Mouse (Mus musculus): ENCODE results near the gene Golph3l.
"Not testable (repeated sequence)": the region's sequence is repeated elsewhere in the genome, so short reads cannot be mapped to it uniquely, and the experiment has no call there.

Golph3l gene

GRCm38 (mm10) chr3:95624628-95625503 is 36.1 kb downstream of the Golph3l start, which contains the start of gene Ensa:
Gene Ensa (plus strand): TSS chr3:95624993.
- peak; percentile 99 for DNase-seq

DNA sequence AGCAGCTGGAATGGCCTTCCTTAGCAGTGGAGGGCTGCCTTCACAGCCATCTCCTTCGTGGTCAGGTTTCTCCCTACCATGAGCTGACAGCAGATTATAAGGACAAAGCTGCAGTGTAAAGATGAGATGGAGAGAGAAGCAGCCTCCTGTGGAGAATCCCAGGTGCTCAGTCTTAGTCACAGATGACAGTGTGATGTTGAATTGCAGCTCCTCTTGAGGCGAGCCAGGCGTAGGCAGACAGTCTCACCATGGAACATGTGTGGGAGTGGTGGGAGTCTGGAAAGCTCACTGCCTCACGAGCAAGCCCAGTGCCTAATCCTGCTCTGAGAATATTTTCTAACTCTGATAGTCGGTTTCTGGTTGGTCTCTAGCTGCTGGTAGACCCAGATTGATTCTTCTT is 39.0 kb downstream of the Golph3l start:
- DNase-seq, result peak; percentile 36

DNA sequence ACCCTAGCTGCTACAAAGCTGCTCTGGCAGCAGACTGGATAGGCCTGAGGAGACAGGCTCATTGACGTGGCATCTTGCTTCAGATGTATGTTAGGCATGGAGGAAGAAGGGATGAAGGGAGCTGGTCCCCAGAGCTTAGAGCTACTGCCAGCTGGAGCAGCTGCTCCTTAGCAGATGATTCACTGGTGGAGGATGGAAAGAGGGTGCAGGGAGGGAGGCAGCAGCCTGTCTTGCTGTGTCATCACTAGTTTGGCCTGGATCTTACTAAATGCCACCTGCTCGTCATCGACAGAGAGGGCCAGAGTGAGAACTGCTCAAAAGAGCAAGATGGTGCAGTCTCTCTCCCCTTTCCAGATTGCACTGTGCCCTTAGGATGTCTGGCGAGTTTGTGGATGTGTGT is 41.0 kb downstream of the Golph3l start:
- DNase-seq, result peak; percentile 67

DNA sequence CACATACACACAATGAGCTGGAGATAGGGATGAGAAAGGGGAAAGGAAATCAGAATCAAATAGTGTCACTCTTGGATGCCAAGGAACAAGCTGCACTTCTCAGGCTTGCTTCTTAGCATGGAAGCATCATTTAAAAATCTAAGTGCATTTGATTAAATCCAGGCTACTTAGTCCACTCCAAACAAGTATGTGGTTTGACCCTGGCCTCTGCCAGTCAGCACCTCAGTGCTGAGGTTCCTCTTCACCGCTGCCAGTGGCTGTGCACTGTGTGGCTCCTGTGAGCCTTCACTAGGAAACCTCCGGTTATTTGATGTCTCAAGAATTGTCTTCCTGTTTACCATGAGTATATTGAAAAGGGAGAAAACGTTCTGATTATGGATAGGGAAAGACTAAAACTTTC is 42.1 kb downstream of the Golph3l start:
- DNase-seq, result no peak

- no peak for DNase-seq
These were observed 42.6 kb downstream of the Golph3l start for GRCm38 (mm10) chr3:95631304-95631703.

DNA sequence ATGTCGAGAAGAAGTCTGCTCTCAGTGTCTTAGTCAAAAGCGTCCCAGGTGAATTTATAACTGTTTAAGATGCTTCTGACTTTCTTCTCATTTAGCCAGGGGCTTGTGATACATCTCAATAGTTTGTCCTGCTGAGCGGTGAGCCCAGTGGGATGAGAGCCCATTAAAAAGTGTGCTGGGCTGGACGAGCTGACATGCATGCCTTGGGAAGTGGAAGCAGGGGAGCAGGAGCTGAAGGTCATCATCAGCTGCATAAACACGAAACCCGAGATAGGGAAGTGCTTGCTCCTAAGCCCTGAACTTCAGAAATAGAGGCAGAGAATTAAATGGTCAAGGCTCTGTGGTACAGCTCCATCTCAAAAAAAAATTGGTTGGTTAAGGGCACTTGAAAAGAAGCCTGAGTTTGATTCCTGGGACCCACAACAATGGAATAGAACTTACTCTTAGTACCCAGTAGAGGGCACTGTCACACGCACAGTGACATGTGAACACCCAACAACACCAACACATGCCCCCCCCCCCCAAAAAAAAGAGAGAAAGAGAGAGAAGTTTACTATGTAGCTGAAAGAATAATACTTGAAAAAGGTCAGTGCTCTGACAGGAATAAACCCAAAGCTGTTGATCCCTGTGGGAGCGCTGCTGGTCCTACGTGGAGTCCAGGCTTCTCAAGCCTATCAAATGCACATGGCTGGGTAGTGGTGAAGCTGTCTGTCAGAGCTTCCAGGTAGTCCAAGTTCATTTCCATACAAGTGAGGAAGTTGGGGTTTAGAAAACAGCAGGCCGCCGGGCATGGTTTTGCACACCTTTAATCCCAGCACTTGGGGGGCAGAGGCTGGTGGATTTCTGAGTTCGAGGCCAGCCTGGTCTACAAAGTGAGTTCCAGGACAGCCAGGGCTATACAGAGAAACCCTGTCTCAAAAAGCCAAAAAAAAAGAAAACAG is 44.2 kb downstream of the Golph3l start:
- no peak for DNase-seq

GRCm38 (mm10) chr3:95635636-95636035 is 46.9 kb downstream of the Golph3l start:
- no peak for DNase-seq

DNA sequence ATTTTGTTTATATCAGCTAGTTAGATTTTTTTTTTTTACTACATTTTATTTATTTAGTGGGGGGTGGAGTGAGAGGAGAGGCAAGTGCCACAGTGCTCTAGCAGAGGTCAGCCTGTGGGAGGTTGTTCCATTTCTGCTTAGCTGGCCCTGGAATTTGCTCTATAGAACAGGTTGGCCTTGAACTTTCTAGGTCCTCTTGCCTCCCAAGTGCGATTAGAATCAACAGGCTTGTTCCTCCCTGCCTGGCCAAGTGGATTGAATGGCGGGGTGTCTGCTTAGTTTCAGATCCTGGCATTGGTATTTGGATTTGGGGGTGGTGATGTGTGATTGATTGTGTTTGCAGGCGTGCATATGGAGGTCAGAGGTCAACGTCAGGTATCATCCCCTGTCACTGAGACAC is 47.3 kb downstream of the Golph3l start:
- DNase-seq, result no peak

DNA sequence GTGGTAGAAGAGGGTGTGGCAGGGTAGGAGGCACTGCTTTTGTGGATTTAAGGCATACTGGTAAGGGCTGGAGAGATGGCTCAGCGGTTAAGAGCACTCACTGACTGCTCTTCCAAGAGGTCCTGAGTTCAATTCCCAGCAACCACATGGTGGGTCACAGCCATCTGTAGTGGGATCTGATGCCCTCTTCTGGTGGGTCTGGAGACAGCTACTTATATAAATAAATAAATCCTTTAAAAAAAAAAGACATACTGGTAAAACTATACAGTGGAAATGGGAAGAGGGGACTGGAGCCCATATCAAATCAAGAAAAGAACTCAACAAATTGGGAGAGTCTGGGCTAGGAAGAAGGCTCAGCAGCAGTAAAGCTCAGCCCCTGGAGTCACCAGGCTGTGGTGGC is 51.0 kb downstream of the Golph3l start:
- no peak for DNase-seq

GRCm38 (mm10) chr3:95643097-95643496 is 54.4 kb downstream of the Golph3l start:
- no peak for DNase-seq

GRCm38 (mm10) chr3:95645313-95646235 is 56.8 kb downstream of the Golph3l start:
- no peak for DNase-seq

DNA sequence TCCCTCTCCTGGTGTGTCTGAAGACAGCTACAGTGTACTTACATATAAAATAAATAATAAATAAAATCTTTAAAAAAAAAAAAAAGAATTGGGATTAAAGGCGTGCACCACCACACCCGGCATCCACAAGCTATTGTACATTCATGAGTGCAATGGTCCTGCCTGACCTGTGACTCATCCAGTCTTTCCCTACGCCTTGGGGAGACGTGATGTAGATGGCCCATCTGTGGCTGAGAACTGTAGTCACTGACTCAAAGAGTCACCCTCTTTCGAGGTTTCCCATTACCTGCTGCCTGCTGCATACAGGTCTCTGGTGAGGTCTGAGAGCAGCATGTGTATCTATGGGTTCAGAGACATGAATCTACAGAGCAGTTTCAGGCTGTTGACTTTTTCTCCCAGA is 59.3 kb downstream of the Golph3l start:
- no peak for DNase-seq

DNA sequence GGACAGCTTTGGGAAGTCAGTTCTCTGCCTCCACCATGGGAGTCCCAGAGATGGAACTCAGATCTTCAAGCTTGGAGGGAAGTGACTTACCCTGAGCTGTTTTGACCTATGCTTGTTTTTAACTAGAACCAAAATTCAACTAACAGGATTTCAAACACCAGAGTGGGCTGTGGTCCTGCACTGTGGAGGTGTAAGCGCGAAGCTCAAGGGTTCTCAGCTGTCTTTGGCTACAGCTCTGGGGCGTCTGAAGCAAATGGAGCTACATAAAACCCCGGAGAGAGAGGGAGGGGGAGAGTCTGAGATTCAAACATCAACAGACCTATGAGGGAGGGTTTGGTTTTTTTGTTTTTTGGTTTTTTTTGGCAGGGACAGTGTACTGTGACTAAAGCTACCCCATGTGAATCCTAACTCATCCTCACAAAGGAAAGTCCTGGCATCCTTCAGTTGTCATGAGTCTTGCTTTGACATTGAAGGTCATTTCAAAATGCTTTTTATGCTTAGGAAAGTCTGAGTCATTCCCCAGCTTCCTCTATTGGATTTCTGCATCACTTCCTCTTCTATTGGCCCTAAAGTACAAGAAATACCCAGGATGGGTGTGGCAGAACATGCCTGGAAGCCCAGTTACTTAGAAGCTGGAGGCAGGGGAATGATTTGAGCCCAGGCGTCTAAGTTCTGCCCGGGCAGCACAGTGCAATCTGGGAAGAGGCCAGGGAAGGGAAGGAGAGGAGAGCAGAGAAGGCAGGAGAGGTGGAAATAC is 61.7 kb downstream of the Golph3l start:
- no peak for DNase-seq

DNA sequence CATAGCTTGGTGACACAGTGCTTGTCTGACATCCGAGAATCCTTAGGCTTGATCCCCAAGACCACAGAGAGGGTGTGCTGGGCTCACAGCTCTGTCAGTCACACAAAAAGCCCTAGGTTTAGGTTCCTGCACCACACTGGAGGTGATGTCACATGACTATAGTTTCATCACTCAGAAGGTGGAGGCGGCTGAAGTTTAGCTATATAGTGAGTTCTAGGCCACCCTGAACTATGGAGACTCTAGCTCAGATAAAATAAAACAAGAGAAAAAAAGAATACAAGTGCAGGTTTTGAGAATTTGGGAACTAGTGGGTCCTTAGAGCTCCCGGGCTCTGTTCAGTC is 62.3 kb downstream of the Golph3l start:
- no peak for DNase-seq

- no peak for DNase-seq
These were observed 62.9 kb downstream of the Golph3l start for GRCm38 (mm10) chr3:95651391-95652203.

DNA sequence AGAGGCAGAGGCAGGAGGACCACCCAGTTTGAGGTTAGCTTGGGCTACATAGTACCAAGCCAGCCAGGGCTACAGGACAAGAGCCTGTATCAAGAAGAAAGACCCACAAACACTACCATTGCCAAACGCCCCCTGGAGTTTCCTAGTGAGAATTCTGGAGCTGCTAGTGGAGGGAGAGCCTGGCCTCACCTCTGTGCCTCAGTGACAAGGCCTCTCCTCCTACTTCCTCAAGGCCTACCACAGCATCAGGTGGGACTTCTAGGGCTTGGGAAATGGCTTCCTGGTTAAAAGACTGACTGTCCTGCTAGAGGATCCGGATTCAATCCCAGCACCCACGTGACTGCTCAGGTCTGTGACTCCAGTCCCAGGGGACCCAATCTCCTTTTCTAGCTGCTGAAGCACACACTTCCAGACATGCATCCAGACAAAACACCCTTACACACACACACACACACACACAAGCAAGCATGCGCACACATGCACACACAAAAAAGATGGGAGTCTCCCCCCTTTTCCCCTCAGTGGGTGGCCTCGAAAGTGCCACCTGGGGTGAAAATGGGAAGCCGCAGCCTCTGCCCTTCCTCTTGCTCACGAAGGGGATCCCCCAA is 63.6 kb downstream of the Golph3l start:
- DNase-seq, result no peak

DNA sequence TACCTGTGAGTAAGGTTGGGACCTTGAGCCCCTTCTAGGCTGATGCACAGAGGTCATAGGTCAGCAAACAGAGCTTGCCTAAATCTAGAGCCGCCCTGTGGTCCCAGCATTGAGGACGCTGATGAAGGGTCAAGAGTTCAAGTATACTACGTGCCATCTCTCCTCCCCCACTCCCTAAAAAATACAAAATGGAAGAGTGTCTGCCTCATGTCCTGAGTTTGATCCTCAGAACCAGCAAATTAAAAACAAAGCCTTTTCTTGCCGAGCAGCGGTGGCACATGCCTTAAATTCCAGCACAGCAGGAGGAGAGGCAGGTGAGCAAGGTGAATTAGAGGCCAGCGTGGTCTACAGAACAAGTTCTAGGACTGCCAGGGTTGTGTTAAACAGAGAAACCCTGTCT is 64.1 kb downstream of the Golph3l start:
- DNase-seq, result no peak

- no peak for DNase-seq
These were observed 64.8 kb downstream of the Golph3l start for GRCm38 (mm10) chr3:95653473-95654034.

DNA sequence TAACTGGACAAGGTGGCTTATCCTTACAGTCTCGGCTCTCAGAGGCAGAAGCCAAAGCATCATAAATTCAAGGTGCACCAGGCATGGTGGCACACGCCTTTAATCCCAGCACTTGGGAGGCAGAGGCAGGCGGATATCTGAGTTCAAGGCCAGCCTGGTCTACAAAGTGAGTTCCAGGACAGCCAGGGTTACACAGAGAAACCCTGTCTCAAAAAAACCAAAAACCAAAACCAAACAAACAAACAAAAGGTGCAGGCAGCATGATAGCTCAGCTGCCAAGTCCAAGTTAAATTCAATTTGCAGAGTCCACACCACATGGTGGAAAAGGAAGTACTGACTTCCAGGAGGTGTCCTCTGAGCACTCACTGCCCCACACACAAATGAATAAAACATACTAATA is 65.6 kb downstream of the Golph3l start:
- DNase-seq, result not testable (repeated sequence)

DNA sequence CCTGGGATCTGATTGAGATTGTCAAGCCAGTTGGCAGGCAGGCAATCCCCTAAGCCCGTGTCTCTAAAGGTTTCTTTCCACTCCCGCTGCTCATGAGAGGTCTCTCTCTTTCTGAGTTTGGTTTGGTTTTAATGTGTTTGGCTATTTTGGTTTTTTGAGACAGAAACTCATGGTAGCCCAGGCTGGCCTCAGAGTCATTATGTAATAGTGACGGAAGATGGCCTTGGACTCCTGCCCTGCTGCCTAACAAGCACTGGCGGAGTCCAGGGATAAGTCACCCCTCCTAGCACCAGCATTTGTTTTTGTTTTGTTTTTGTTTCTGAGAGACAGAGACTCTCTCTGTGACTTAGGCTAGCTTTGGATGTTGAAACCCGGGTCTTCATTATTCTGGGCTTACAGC is 66.7 kb downstream of the Golph3l start:
- no peak for DNase-seq
